Mouse (Mus musculus) heart, postnatal 4 days (tissue): Measurements from ENCODE around the gene Elmo2. TPM values are rescaled to one million over a fixed set of nuclear protein-coding genes. Genes with fewer than 3 reads are reported as not detected.
A peak's percentile ranks its signal among the peaks of the same experiment; 100 is the strongest.

ENCODE experiments used
- DNase-seq: peaks from one replicate; pipeline ENCODE4 v3.0.0; 2021
- total RNA-seq, 2 experiments: library from RNA; stranded (reverse); gene quantifications; 2 replicates each; pipeline ENCODE4 v1.2.3; 2021

Elmo2 gene
- total RNA-seq, 2 experiments from 2014 or later, result 29.5 to 35.5 TPM

DNA sequence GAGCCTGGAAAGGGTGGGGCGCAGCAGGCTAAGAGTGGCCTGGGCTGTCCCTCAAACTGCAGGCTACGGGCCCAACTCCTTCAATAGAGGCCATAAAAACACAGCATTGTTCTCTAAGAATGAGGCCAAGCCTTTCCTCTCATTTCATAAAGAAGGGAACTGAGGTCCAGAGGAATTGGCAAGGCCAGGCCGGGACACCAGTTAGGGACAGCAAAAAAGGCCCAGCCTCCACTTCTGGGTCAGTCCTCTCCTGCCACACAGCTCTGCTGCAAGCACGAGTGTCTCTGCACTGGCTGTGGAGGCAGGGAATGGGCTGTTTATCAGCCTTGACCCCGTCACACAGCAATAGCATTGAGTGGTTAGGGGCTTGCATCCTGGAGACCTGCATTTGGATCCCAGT lies 2.8 kb downstream of the Elmo2 start:
- no peak for DNase-seq

DNA sequence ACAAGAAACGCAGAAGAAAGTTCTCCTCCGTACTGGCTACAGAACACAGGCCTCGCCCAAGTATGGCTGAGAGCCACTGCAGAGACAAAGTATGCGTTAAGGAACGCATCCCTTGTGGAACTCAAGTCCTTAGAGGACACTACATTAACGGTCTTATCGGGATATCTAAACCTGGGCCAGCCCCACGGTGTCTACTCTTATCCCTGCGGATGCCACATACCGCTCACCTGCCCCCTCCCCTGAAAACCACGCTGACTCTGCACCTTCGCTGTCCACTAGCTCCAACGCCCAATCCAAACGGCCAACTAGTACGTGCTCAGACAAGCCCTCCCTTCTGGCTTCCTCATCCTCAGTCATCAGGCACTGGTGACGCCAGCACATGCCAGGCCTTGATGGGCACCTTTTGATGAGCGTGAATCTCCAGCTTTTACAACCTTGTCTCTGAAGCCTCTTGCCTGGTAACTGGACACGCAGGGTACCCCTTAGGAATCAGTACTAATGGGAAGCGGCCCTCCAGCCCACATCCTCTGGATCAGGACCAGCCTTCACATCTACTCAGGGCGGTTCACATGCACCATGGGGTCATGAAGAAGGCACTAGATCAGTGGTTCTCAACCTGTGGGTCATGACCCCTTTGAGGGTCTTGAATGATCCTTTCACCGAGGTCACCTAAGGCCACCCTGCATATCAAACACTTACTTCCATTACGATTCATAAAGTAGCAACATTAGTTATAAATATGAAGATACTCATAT lies 4.1 kb downstream of the Elmo2 start:
- DNase-seq, result no peak

DNA sequence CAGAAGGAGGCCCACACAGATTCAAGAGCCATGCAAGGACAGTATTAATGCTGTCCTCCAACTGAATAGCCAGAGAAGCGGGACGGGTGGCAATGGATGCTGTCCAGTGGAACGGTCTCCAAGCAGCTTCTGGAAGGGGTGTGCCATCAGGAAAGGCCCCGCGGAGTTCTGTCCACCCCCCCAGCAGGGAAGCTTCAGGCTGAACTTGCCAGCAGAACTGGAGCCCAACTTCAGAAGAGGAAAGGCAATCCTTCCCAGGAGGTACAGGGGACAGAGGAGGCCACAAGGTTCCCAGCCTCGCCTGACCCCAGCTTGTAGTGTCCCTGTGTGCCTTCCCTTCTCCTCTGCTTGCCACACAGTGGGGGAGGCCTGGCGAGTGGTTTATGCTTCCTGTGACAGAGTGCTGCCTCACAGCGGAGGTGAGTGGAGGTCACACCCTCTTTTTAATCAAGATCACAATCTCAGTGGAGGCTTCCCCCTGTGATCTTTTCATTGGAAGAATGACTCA lies 4.8 kb downstream of the Elmo2 start:
- DNase-seq, result no peak

DNA sequence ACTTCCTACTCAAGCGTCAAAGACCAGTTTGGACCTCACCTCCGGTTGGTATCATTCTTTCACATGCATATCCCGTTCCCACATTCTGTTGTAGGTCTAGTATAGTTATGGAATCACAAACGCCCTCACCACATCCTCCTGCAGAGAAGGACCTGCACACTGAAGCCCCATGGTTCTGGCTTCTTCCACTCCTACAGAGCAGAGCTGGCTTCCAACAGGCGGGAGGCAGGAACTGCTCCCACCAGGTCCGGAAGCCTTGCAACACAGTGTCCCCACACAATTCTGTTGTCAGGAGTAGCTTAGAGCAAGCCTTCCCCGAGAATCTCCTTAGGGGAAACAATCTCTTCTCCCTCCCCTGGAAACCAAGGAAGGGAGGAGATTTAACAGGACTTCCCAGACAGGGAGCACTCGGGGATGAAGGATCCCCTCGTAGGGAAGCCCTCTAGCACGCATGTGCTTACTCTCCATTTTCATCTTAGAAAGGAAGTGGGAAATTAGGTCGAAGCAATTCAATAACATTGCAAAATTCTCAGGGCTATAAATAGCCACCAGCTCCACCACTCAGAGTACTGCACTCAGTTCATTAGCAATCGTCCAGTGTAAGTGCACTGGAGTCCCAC lies 5.6 kb downstream of the Elmo2 start:
- DNase-seq, result peak; percentile 57

DNA sequence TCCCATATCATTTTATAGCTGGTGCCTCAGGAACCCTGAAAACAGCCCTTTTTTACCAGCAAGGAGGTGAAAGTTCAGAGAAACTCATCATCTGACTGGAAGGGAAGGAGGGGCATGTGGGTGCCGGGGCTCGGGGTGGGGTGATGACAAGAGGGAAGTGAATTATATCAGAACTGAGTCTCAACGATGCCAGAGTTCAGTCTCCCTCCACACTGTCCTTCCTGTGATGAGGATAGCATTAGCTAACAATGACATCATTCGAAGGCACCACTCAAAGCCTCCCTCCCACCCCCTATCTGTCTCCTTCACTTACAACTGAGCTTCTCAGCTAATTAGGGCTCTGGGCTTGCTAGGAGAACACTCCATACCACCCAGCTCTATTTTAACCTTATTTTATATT lies 6.8 kb downstream of the Elmo2 start:
- no peak for DNase-seq

DNA sequence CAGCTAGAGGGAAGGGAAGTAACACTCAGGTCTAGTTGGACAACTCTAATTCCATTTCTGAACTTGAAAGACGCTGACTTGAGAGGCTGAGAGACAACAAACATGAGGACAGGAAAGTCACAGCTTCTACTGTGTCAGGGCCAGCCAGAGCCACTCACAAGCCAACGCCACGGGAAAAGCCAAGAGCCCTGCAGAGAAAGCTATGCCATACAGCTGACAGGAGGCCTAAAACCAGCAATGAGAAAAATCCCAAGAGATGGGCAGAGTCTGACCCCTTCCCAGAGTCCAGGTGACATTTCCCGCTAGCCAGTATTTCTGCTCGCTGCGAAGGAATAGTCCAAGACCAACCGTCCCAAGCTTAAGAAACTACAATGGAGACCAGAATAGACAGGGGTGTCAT lies 7.3 kb downstream of the Elmo2 start:
- no peak for DNase-seq

DNA sequence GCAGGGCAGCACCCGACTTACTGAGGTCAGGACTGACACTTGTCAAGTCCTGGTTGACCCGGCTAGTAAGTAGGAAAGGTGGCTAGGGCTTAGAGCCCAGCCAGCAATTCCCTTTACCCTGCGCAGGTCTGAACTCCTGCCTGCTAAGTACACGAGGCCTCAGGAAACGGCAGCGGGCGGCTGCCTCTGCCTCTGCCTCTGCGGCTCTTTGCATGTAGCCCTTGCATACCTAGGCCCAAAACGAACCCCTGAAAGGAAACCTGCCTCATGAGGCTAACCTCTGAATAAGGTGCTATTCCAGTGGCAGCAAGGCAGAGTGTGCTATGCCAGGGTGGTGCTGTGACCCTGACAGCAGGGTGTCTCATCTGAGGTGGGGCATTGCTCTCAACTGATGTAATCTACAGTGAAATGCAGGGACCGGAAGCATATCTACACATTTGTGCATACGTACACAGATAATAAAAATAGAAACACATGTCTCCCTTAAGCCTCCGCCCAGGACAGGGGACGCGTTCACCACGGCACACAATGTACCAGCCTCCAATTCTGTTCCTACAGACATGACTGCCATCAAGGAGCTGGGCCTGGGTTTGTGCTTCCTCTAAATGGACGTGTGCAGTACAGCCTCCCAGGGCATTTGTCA lies 8.5 kb downstream of the Elmo2 start:
- DNase-seq, result no peak

DNA sequence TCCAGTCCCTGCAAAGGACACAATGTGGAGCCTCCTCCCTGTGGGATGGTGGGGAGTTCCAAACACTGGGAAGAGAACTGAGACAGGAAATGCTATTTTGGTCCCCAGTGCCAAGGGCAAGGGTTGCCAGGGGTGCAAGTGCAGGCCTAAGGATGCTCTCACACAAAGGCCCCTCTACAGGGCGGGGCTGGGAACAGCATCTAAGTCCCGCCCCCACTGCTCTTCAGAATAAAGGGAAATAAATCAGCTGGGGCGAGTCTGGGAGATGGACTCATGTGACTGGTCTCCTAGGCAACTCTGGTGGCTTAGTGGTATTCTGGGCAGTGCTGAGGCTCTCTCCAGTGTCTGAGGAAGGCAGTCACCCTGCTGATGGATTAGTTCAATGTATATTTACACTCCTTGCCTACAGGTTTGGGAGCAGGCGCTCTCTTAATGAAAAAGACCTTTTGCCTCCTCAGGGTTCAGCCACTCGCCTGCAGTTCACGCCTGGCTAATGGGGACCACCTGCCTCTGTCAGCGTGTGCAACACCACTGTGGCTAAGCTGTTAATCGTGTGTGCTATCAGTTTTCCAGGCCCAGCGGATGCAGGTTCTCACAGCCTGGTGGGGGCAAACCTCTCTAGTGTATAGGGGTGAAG lies 9.3 kb downstream of the Elmo2 start:
- peak; percentile 55 for DNase-seq

DNA sequence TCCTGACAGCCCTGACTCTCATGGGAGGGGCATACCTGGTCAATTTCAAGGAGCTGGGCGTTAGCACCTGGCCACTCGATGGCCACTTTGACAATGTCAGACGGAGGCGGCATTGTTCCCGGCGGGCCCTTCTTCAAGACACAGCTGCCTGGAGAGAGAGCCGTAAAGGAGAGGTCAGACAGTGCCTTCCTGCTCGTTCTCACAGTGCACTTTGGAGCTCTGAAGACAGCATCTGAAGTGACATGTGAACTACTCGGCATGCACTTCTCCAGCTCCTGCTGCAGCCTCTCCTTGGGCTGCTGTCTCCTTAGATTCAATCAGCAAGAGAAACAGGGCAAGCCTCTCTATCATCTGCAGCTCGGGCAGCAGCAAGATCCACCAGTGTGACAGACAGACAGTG lies 10.1 kb downstream of the Elmo2 start:
- DNase-seq, result no peak

DNA sequence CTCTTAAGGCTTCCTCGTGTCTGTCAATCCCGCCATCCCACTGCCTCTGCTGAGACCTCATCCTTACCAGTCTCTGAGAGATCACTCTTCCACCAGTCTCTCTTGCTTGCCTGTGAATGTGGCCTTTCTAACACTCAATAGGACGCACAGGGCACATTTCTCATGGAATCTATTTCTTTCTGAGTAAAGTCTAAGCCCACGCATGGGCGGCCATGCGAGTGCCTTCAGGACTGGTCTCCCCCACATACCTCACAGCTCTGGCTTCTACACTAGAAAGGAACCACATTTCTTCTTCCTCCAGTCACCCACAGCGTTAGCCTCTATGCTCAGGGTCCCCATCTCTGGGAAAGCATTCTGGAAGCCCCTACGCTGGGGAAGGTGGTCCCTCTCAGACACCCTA lies 12.1 kb downstream of the Elmo2 start:
- DNase-seq, result no peak

DNA sequence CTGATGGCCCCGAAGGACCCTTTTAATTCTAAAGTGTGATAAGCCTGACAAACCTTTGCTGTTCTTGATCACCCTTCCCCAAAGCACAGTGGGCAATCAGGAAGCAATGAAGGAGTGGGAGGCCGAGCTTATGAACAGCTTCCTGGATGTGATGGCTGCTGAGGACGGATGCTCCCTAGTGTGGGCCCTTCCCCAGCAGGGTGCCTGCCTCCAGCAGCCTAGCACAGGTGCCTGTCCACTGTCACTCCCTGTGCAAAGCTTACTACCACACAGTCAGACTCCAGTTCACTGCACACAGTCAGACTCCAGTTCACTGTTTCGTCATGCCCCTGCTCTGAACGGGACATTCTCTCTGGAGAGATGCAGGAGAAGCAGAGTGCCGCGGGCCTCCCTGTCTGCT lies 13.9 kb downstream of the Elmo2 start:
- DNase-seq, result no peak

DNA sequence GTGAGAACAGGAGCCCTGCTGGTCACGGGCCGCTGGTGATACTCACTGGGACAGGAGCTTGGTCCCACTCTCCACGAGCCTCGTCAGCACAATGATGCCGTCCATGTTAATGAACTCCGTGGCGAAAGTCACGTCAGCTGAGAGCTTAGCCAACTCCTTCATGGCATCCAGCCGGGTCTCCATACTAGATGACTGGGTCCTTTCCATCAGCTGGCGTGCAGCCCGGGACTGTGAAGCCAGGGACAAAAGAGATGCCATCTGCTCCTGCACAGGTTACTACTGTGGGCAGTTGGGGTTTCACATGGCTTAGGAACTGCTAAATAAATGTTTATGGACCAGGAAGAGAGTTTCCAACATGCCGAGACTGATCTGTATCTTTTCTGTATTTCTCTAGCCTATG lies 14.7 kb downstream of the Elmo2 start:
- DNase-seq, result no peak

DNA sequence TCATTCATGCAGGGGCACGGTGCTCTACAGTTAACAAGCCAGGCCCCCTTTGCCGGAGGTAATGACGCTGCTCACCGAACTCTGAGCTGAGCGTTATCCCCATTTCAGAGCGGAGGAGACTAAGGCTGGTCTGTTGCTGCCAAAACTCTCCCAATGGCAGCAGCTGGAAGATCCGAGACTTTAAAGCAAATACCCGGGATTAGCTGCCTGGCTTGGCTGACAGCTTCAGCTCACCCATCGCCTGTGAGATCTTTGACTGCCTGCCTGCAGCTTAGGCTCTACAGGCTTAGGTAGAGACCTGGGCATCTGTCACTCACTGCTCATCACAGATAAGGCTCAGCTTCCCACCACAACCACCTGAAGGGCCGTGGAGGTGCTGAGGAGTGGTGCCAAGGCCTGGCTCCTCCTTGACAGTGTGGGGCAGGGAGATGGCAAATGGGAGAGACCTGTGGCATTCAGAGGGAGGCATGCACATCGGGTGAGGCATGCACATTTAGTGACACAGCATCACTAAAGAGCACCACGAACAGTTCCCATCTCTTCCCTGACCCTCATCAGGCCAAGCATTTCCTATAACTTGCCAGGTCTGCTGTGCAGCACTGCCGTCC lies 15.4 kb downstream of the Elmo2 start:
- no peak for DNase-seq

DNA sequence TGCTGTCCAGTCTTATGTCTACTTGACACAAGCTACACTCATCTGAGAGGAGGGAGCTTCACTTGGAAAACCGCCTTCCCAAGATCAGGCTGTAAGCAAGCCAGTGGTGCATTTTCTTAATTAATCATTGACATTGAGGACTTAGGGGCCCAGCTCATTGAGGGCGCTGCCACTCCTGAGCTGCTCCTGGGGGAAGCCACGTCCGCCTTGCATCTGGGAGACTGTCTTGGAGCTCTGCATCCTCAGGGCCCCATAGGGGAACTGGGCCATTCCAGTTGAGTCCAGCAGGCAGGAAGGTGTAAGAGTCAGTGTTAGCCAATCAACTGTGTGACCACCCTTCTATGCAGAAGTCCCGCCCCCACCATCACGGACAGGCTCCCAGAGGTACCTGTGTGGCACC lies 18.5 kb downstream of the Elmo2 start:
- DNase-seq, result no peak

DNA sequence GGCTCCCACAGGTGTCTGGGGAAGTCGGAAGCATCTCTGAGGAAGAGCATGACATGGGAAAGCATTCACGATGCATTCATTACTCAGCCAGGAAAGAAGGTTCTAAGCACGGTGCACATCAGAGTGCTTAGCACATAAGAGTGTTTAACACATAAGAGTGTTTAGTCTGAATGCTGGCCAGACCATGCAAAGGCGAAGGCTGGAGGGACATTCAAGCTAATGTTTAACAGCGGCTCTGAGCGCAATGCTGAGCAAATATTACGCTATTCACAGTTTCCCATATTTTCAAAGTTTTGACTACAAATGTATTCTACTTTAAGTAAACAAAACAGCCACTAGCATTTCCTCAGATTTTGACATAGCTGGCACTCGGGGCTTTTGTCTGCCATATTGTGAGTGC lies 20.8 kb downstream of the Elmo2 start:
- no peak for DNase-seq

DNA sequence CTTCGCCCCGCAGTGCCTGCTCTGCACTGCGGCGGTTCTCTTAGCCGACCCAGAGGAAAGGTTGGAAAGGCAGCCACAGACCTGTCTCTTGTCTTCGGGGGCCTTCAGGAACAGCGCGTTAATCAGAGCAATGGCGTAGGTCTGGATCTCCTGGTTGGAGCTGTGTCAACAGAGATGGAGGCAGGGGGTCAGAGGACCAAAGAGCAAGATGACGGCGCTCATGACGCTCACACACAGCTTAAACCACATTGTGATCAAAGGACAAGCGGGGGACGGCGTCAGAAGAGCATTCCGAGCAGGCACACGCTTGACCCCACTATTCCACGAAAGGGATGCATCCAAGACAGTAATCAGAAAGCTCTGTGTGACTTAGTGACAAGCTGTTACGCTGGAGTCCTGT lies 21.5 kb downstream of the Elmo2 start:
- no peak for DNase-seq

DNA sequence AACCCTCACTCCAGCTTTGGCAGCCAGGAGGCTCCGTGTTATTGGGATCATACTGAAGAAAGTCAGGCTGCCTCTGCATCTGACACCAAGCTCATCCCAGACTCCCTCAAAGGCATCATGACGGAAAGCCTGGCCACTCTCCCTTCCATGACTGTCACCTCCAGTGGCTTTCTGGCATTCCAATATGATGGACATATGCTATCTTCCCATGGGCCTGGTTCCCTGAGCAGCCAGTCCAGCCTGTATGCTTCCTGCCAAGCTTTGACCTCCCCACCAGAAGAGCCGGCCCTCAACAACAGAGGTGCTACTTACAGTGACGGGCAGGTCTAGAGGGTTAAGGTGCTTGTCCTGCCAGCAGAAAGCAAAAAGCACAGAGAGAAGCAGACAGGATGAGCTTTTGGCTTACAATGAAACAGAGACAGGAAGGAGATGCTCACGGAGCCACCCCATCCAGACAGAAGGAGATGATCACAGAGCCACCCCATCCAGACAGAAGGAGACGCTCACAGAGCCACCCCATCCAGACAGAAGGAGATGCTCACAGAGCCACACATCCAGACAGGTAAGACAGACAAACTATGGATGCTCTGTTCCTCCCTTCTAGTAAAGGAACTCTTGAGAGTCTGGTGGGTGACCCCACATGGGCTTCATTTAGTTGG lies 22.8 kb downstream of the Elmo2 start:
- DNase-seq, result no peak

DNA sequence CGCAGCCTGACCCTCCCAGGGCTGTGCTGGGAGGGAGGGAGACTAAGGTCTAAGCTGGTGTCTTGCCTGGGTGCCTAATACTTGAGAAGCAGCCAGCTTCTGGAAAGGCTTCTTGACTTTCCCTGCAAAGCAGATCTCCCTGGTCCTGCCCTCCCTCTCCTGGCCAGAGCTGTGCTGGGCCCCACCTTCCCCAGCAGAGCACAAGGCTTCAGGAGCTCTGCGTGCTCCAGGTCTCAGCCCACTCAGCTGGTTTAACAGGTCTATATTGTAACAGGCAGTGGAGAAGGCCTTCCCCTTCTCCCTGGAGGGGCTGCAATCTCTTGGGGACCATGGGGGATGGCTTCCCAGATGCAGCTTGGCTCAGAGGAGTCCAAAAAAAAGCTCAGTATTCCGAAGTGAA lies 24.9 kb downstream of the Elmo2 start:
- no peak for DNase-seq

DNA sequence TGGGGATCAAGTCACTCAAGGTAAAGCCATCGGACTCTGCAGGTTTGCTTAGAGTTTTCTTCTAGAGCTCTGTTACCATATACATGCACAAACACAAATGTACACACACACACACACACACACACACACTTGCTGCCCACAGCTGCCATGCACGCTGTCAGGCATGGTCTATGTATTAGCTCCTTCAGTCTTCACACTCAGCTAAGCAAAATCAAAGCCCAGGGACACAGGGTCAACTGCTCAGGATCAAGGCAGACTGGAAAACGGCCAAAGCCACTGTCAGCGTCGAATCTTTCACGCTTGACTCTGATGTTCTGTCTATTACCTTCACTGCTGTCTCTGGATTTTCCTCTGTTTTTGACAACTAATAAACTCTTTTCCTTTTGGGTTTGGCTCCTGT lies 25.4 kb downstream of the Elmo2 start:
- DNase-seq, result no peak

DNA sequence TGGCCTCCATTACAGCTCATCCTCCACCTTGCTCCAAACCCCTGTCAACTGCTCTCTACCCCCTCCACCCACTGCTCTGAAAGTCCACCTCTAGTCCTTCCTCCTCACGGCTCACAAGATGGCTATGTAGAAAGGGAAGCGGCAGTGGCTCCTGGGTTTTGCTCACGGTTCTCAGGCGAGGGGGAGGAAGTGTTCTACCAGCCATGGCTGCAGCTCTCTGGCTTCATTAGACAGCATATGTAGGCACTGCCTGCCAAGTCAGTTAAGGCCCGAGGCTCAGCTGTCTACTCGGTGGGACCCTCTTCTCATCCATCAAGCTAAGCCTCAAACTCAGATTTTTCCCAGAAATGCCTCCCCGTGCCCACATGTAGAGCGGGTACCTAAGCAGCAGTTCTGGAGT lies 25.9 kb downstream of the Elmo2 start:
- DNase-seq, result no peak

DNA sequence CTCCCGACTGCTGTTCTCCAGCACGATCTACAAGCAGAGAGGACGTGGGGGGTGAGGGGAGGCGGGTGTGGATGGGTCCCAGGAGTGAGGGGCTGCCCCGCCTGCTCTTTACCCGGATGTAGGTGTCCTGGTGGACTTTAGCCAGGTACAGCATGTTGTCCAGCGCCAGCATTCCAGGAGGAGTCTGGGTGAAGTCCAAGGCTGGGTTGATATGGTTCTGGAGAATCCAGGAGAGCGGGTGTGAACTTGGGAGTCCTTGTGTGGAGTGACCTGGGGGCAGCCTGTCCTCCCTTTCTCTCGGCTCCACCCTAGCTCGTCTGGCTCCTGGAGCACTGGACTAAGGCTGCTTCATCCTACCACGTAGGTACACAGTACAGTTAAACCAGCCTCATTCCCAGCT lies 28.9 kb downstream of the Elmo2 start:
- DNase-seq, result no peak

DNA sequence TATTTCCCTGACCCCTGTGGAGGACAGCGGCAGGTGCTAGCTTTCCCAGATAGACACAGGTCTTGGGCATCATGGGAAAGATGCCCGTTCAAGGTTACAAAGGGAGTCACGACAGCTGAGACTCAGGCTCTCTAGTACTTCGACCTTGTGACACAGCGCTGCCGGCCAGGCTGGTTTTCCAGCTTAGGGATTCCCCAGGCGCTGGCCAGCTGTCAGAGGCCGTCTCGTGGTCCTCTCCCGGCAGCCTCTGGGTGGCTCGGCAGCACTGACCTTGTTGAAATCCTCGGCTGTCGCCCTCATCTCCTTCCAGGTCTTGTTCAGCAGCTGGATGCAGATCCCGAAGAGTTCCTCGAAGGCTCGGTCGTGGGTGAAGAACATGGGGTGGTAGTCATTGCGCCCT lies 29.7 kb downstream of the Elmo2 start:
- DNase-seq, result no peak
